Mouse (Mus musculus): ENCODE data around the gene Vamp9. TPM values are rescaled to one million over a fixed set of nuclear protein-coding genes. Genes with fewer than 3 reads are reported as not detected.
A peak's percentile ranks its signal among the peaks of the same experiment; 100 is the strongest.

The Vamp9 gene
- 0.33 and 0.37 TPM in 2 replicates for polyA plus RNA-seq (2016; fragmentation: Nextera tagmentation; extraction: Ambion mirVana)

DNA sequence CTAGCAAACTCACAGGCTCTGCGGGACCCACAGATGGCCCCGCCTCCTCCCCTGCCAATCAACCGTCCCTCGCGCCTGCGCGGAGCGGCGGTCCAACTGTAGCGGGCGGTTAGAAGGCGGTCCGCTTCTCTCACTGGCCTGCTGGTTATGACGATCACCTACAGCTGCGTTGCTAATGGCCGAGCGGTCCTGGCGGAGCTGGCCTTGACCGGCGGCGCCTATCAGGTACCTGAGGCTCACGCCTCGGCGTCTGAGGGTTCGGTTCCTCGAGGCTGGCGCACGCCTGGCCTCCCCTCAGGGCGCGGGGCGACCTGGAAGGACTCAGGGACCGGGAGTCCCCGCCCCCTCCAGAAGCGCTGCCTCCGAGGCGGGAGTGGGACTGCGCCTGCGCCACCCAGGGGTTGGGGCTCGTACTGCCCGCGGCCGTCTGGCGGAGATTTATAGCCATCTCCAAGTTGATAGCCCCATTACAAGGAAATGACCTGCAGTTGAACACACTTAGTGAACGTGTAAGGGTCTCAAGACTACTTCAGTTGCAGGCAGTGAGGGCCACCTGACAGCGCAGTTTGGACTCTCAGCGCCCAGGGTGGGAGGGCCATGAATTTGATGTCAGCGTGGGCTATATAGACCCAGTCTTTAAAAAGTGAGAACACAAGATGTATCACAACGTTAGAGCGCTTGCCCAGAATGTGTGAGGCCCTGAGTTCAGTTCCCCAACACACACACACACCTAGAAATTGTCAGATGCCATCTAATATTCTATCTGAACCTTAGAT, at the start of gene Vamp9:
Vamp9 (plus strand) TSS at position 74 of the 776 bp plus-strand sequence.
- no peaks in the 10 kb centered on the region for H3K9me3 ChIP-seq (replicated peaks)
- peak within 1 kb of the TSS; percentile 71 for H3K4me3 ChIP-seq
- H3K27ac ChIP-seq (replicated peaks), result peak within 1 kb of the TSS; percentile 96
- peaks cover 5% of the 10 kb centered on the region for H3K4me1 ChIP-seq
- H3K36me3 ChIP-seq, result no peaks in the 10 kb centered on the region
- WGBS, result 7% methylated on average over 49 of the region's 49 CpGs
- peak; percentile 95 for DNase-seq (ENCODE audit: low spot score)
- H3K27me3 ChIP-seq (ENCODE audit: low read depth, poor library complexity, severe bottlenecking), result peaks cover 4% of the 10 kb centered on the region; the same call in 1 of the 2 replicates

DNA sequence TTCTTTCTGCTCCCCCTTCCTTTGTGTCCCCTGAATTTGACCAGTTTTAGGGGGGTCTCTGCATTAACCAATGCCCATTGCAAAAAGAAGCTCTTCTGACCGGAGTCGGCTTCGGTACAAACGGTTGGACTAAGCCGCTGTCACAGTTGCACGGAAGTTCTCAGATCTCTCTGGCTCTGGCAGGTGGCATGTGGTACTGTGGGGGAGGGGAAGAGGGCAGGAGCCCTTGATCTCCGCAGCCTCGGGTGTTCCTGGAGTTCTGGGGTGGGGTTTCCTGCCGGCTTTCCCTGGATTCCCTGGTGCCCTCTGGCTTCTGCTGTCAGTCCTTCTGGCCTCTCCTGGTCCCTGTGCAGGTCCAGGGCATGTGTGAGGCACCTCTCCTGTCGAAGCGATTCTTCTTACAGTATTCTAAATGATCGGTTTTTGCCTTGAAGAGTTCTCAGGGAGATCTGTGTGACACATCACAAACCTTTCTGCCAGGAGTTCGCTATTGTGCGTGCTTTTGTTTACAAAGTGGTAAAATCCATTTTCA, 48.9 kb upstream of the Vamp9 start:
- Histone ChIP-seq H3K27me3 (ENCODE audit: low read depth, poor library complexity, severe bottlenecking) (peaks cover 12% of the 10 kb centered on the region), H3K36me3 (no peaks in the 10 kb centered on the region), H3K27ac (replicated peaks) (peak overlapping the region; percentile 59; the same call in 1 of the 2 replicates), H3K4me3 (no peak overlapping the region), H3K9me3 (replicated peaks) (no peaks in the 10 kb centered on the region), H3K4me1 (peaks cover 9% of the 10 kb centered on the region)
- WGBS, result 46% methylated on average over 14 of the region's 14 CpGs
- no peak for DNase-seq (ENCODE audit: low spot score)

DNA sequence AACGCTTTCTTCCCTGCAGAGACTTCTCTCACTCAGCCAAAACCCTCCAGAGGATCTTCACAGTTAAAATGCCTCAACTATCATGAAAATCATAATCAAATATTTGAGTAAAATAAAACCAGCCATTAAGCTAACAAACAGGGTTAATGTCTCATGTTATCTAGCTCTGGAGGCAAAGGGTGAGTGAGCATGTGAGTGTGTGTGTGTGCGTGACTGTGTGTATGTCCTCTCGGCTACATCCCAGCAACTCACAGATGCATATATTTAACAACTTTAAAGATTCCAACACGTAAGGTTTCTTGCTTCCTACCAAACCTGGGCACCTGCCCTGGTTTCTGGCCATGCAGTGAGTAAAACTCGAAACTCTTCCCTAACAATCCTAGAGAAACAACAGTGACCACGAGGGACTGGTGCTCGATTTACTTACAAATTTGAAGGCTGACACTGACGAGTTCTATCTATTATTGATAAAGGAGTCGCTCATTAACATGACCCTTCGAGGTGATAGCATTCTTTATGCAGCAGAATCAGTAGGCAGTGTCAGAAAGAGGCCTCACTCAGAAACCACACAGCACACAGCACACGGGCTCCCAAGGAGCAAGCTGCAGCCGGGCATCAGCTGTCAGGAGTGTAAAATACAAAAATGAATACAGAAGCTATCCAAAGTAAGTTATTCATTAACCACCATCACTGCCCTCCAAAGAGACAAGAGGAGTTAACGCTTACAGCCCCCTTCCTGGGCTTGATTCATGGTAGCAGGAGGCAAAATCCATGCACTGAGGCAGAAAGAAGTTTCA, 46.2 kb upstream of the Vamp9 start:
- Histone ChIP-seq H3K27ac (replicated peaks) (no peak overlapping the region), H3K36me3 (no peaks in the 10 kb centered on the region), H3K27me3 (ENCODE audit: low read depth, poor library complexity, severe bottlenecking) (peaks cover 8% of the 10 kb centered on the region; the same call in 1 of the 2 replicates), H3K4me1 (peaks cover 9% of the 10 kb centered on the region), H3K9me3 (replicated peaks) (no peaks in the 10 kb centered on the region), H3K4me3 (no peak overlapping the region)
- WGBS, result 82% methylated on average over 13 of the region's 13 CpGs
- no peak for DNase-seq (ENCODE audit: low spot score)

DNA sequence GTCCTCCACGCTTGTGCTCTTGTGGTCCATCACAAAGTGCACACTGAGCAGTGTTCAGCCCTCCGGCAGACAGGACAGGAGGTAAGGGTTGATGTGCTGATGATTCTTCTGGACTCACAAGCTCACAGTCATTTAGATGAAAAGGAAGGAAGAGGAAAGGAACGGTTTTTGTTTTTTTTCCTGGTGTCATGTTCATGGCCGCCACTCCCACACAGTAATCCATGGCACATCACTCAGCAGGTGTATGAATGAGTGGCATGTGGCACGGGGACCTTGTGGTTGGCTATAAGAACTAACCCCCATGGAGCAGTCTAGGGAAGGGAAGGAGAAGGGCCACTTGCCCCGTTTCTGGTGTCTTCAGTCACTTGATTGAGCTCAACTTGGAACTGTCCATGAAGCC, 44.2 kb upstream of the Vamp9 start:
- H3K4me1 ChIP-seq, result peaks cover 6% of the 10 kb centered on the region
- no peak overlapping the region for H3K27ac ChIP-seq (replicated peaks)
- H3K36me3 ChIP-seq, result no peaks in the 10 kb centered on the region
- 92% methylated on average over 6 of the region's 6 CpGs for WGBS
- H3K4me3 ChIP-seq, result no peak overlapping the region
- H3K27me3 ChIP-seq (ENCODE audit: low read depth, poor library complexity, severe bottlenecking), result peaks cover 3% of the 10 kb centered on the region; the same call in 1 of the 2 replicates
- DNase-seq (ENCODE audit: low spot score), result no peak
- H3K9me3 ChIP-seq (replicated peaks), result no peaks in the 10 kb centered on the region

DNA sequence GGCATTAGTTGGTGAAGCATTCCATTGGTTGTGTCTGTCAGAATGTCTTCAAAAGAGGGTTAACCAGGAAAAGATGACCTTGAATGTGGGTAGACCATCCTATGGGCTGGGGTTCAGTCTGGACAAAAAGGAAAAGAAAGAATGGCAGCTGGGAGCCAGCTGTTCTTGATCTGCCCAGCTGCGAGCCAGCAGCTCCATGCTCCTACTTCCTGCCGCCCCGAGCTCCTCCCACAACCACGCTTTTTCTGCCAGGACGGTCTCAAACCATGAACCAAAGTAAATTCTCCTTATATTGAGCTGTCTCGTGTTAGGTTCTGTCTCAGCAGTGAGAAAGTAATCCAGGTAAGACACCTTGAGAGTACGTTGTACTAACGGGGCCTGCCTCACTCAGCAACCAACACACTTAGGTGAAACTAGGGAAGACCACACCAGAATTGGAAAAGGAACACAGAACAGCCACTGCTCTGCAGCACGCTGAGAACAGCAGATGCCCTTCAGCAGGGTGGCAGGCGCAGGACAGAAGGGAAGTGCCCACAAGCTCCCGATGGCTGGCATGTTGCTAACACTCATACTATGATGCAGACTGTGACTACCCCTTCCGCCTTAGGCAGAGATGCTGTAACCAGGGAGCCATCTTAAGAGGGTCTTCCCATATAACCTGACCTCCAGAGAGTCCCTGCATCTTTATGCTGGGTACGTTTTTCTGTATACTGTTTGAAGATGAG, 42.2 kb upstream of the Vamp9 start:
- H3K27ac ChIP-seq (replicated peaks), result no peak overlapping the region
- 88% methylated on average over 13 of the region's 13 CpGs for WGBS
- no peaks in the 10 kb centered on the region for H3K27me3 ChIP-seq (ENCODE audit: low read depth, poor library complexity, severe bottlenecking)
- no peak for DNase-seq (ENCODE audit: low spot score)
- no peaks in the 10 kb centered on the region for H3K36me3 ChIP-seq
- H3K9me3 ChIP-seq (replicated peaks), result no peaks in the 10 kb centered on the region
- H3K4me3 ChIP-seq, result no peak overlapping the region
- no peaks in the 10 kb centered on the region for H3K4me1 ChIP-seq

DNA sequence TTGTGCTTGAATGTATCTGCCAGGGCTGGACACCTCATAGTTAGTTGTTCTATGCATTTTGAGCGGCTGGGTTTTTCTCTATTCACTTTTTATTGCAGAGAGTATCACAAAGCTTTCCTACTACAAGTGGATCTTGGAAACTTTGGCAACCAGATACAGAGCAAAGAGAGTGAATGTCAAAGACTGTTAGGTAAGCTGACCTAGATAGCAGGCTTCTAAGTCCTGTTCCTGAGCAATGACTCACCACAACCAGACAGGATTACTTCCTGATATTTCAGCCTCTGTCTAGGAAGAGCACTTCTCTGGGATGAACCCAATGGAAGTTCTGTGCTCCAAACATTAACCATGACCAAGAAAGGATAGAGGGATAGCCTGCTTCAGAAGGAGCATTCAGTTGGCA, 40.3 kb upstream of the Vamp9 start:
- Histone ChIP-seq H3K27me3 (ENCODE audit: low read depth, poor library complexity, severe bottlenecking) (no peaks in the 10 kb centered on the region), H3K27ac (replicated peaks) (no peak overlapping the region), H3K4me1 (no peaks in the 10 kb centered on the region), H3K9me3 (replicated peaks) (no peaks in the 10 kb centered on the region), H3K4me3 (no peak overlapping the region), H3K36me3 (no peaks in the 10 kb centered on the region)
- no peak for DNase-seq (ENCODE audit: low spot score)
- WGBS, result 91% methylated on average over 1 of the region's 1 CpGs

DNA sequence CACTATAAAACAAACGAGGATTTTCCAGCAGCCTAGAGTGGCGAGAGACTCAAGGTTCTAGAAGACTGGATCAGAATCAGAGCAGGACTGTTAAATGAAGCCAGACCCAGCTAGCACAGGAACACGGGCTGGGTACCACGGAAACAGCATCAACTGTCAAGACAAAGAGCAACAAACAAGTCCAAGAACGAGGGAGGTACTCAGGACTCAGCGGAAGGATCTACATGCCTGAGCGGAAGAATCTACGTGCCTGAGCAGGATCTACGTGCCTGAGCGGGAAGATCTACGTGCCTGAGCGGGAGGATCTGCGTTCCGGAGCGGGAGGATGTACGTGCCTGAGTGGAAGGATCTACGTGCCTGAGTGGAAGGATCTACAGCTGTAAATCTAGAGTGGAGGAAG, 37.8 kb upstream of the Vamp9 start:
- 93% methylated on average over 17 of the region's 17 CpGs for WGBS
- no peaks in the 10 kb centered on the region for H3K4me1 ChIP-seq
- no peaks in the 10 kb centered on the region for H3K27me3 ChIP-seq (ENCODE audit: low read depth, poor library complexity, severe bottlenecking)
- H3K4me3 ChIP-seq, result no peak overlapping the region
- H3K9me3 ChIP-seq (replicated peaks), result no peaks in the 10 kb centered on the region
- no peaks in the 10 kb centered on the region for H3K36me3 ChIP-seq
- no peak for DNase-seq (ENCODE audit: low spot score)
- no peak overlapping the region for H3K27ac ChIP-seq (replicated peaks)

DNA sequence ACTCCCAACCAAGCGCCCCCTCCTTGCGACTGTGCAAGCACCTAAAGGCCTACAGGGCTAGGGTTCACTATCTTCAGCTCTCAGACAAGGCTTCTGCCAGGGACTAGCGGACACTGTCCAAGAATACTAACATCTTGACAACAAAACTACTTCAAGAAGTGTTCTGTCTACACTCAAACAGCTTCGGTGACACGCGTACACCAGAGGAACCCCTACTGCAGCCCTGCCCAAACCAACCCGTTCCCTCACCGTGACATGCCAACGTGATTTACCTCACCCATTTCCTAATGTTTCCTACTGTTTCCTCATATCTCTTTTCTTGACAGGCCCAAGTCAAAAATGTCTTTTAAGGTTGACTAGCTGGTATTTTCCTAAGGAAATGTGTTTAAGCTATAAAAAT, 37.1 kb upstream of the Vamp9 start:
- Histone ChIP-seq H3K27ac (replicated peaks) (no peak overlapping the region), H3K27me3 (ENCODE audit: low read depth, poor library complexity, severe bottlenecking) (no peaks in the 10 kb centered on the region), H3K9me3 (replicated peaks) (no peaks in the 10 kb centered on the region), H3K4me3 (no peak overlapping the region), H3K4me1 (no peaks in the 10 kb centered on the region), H3K36me3 (no peaks in the 10 kb centered on the region)
- 92% methylated on average over 9 of the region's 9 CpGs for WGBS
- DNase-seq (ENCODE audit: low spot score), result no peak

DNA sequence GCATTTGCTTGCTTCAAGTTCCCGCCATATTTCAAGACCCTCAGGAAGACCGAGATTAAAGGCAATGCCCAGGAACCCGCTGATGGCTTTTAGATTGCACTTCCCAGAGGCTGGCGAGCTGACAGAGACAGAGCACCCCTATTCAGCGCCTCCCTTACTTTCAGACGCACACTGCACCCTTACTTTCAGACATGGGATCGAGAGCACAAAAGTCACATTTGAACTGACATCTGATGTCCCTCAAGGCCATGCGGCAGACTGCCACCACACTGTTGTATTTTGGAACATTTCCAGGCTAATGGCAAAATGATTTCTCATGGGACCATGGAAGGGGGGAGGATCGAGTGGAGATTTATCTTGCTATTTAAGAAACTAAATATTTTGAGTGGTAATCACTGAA, 28.5 kb upstream of the Vamp9 start:
- Histone ChIP-seq H3K27ac (replicated peaks) (no peak overlapping the region), H3K4me1 (no peaks in the 10 kb centered on the region), H3K36me3 (no peaks in the 10 kb centered on the region), H3K9me3 (replicated peaks) (no peaks in the 10 kb centered on the region), H3K27me3 (ENCODE audit: low read depth, poor library complexity, severe bottlenecking) (no peaks in the 10 kb centered on the region), H3K4me3 (no peak overlapping the region)
- DNase-seq (ENCODE audit: low spot score), result no peak
- 87% methylated on average over 9 of the region's 9 CpGs for WGBS

DNA sequence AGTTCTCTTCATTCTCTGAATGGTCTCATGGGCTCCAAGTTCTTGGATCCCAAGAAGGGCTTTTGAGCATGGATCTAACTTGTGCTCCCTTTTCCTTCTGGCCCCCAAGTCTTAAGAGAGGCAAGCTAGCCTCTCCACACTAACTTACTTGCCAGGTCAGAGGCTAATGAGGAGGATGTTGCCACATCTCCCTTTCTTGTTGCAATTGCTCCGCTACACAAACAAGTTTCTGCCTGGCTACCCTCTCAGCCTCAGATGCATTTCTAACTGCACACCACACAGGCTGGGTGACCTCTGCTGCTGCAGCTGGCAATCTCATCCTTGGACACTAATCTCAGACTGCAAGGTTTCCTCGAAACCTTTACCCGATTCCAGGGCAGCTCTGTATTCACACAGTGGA, 23.6 kb upstream of the Vamp9 start:
- DNase-seq (ENCODE audit: low spot score), result no peak
- no peaks in the 10 kb centered on the region for H3K27me3 ChIP-seq (ENCODE audit: low read depth, poor library complexity, severe bottlenecking)
- no peaks in the 10 kb centered on the region for H3K36me3 ChIP-seq
- H3K27ac ChIP-seq (replicated peaks), result no peak overlapping the region
- H3K4me1 ChIP-seq, result no peaks in the 10 kb centered on the region
- 87% methylated on average over 3 of the region's 3 CpGs for WGBS
- no peaks in the 10 kb centered on the region for H3K9me3 ChIP-seq (replicated peaks)
- H3K4me3 ChIP-seq, result no peak overlapping the region

DNA sequence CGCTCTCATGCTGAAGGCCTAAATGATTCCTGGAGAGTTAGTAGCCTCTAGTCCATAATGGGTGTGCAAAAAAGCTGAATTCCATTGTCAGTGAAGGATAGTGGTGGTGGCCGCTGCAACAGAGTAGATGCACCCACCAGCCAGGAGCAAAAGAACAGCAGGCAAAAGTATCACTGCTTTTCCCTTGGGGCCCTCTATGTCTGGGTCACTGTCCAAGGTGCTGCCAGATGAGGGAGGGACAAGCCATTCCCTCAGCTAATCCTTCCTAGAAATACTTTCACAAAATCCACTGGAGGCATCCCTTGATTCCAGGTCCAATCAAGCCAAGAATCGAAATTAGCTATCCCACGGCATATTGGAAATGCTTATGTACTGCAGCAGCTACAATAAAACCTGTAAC, 22.0 kb upstream of the Vamp9 start:
- no peak for DNase-seq (ENCODE audit: low spot score)
- Histone ChIP-seq H3K4me3 (no peak overlapping the region), H3K36me3 (no peaks in the 10 kb centered on the region), H3K4me1 (no peaks in the 10 kb centered on the region), H3K27me3 (ENCODE audit: low read depth, poor library complexity, severe bottlenecking) (no peaks in the 10 kb centered on the region), H3K9me3 (replicated peaks) (no peaks in the 10 kb centered on the region), H3K27ac (replicated peaks) (no peak overlapping the region)
- 92% methylated on average over 4 of the region's 4 CpGs for WGBS

DNA sequence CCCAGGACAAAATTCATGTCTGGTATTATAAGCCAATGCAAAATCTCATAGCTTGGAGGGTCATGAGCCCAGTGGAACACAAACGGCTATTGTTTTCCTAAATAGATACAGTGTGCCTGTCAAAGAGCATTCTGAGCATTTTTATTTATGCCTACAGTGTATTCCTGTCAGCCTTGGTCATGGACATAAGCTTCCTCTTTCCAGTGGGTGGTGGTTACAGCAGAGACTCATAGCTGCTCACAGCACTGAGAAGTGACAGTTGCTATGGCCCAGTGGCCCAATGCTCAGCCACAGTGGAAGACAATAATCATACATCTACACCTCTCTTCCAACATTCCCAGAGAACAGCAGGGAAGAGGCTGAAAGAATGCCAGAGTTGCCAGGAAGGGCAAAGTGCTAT, 18.9 kb upstream of the Vamp9 start:
- H3K27me3 ChIP-seq (ENCODE audit: low read depth, poor library complexity, severe bottlenecking), result no peaks in the 10 kb centered on the region

More for the DNA sequence above, 18.9 kb upstream of the Vamp9 start:
- H3K27ac ChIP-seq (replicated peaks), result no peak overlapping the region
- H3K9me3 ChIP-seq (replicated peaks), result no peaks in the 10 kb centered on the region
- DNase-seq (ENCODE audit: low spot score), result no peak
- H3K4me3 ChIP-seq, result no peak overlapping the region
- no peaks in the 10 kb centered on the region for H3K36me3 ChIP-seq
- 97% methylated on average over 1 of the region's 1 CpGs for WGBS
- H3K4me1 ChIP-seq, result no peaks in the 10 kb centered on the region

All from midbrain, embryonic 10.5 days (tissue).